Mouse (Mus musculus) splenic B cell, adult 2 months (primary cell): ENCODE results near the gene Slc35g1.

Source experiments
- DNase-seq: peaks from one replicate; pipeline ENCODE4 v3.0.0-alpha.2; 2011; ENCODE audit warnings: low read depth, low spot score
- H3K27me3 ChIP-seq: 2 replicates; pipeline ENCODE4 v1.6.1; 2012; ENCODE audit warnings: mild to moderate bottlenecking, low read length, moderate library complexity, mixed read lengths; ENCODE audit not compliant: control insufficient read depth, poor library complexity, insufficient read depth, severe bottlenecking
- H3K36me3 ChIP-seq: 2 replicates; pipeline ENCODE4 v1.6.1; 2012; ENCODE audit warnings: mild to moderate bottlenecking, low read length, moderate library complexity, mixed read lengths; ENCODE audit not compliant: control insufficient read depth, poor library complexity, insufficient read depth, severe bottlenecking

Gene Slc35g1

DNA sequence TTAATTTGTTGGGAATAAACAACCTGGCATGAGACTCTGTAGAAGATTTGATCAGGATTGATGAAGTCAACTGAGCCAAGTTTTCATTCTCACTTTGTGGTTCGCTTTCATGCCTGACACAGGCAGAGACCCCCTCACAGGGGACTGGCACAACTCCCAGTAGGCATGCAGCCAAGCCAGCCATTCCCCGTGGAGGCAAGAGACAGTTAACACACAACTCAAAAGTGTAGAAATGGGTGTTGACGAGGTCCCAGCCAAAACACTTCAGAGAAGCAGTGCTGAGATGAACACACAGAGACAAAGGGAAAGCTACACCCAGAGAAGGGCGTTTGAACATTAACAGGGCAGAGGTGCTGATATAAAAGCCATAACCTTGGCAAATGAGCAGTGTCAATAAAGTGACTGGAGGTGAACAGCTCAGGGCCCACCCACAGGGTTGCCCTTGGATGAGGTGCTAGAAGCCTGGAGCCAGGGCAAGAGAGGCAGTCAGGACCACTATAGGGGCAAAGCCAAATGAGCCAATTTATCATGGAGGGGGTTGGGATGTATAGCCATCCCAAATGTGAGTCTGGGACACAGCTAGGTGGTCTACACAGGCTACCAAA is 23.1 kb downstream of the Slc35g1 start:
- Histone ChIP-seq H3K27me3 (no peaks in the 10 kb centered on the region), H3K36me3 (no peaks in the 10 kb centered on the region)
- DNase-seq = no peak

DNA sequence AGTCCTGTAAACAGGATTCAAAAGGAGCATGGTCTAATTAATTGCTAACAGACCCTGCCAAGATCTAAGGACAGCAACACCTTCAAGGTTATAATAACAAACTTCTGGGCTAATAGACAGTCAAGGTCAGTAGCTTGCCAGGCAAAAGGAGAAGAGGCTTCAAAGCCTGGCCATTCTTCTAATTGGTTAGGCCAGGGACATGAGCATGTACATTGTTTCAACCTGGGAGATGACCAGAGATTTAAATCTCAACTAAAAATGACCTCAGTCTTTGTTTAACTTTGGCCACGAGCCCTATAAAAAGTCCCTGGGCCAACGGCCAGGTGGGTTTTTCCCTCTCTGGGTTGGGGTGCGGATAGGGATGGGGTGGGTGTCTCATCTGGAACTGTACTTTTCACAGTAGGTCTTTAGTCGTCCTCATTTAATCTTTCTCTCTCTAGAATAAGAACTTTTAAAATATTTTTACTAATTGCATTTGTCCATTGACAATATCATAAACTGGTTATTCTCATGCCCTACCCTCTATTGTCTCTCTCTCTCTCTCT is 25.0 kb downstream of the Slc35g1 start:
- no peaks in the 10 kb centered on the region for H3K27me3 ChIP-seq
- no peak for DNase-seq
- H3K36me3 ChIP-seq = no peaks in the 10 kb centered on the region

DNA sequence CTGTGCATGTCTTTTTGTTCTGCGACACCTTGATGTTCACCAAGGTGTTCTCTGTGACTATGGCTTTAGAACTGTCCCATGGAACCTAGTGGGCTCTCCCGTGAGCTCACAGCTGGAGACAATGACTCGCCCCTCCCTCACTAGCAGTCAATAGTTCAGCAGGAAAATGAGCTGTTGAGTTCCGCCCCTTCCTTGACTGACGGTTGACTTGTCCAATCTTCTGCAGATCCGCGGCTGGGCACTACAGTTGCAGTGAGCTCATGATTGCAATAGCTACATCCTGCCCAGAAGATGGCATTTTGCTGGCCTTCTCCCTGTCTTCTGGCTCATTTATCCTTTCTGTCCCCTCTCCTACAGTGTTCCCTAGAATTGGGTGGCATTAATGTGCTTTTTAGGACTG is 25.7 kb downstream of the Slc35g1 start:
- H3K27me3 ChIP-seq = no peaks in the 10 kb centered on the region
- H3K36me3 ChIP-seq = no peaks in the 10 kb centered on the region
- no peak for DNase-seq

DNA sequence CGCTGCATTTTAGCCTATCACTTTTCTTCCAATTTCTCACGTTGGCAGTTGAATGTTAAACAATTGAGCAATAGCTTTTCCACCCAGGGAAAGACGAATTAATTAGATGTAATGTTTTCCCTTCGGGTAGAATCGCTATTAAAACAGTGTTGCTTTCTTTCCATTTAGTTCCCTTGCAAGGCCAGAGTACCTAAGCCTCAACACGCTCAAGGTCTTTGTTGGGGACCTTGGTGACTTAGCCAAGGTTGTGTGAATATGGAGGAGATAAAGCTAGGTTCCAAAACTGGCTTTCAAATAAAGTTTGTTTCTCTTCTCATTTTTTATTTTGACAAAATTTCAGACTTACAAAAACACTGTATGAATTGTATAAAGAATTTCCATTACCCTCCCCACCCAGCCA is 27.1 kb downstream of the Slc35g1 start:
- no peak for DNase-seq
- no peaks in the 10 kb centered on the region for H3K36me3 ChIP-seq

DNA sequence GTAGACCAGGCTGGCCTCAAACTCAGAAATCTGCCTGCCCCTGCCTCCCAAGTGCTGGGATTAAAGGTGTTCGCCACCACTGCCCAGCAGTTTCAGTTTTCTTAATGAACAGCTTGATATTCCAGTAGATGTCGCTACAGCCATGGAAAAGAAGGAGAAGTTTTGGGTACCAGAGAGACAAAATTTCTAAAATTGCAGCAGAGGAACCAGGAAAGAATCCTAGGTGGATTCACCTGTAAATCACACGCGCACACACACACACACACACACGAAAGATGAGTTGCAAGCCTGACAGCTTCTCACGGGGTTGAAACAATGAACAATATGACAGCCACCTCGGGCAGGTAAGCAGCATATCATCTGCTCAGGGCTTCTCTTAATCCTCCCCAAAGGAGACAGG is 28.1 kb downstream of the Slc35g1 start:
- DNase-seq = no peak
- H3K27me3 ChIP-seq = no peaks in the 10 kb centered on the region
- no peaks in the 10 kb centered on the region for H3K36me3 ChIP-seq

More for the DNA sequence above, 27.1 kb downstream of the Slc35g1 start:
- H3K27me3 ChIP-seq = no peaks in the 10 kb centered on the region

DNA sequence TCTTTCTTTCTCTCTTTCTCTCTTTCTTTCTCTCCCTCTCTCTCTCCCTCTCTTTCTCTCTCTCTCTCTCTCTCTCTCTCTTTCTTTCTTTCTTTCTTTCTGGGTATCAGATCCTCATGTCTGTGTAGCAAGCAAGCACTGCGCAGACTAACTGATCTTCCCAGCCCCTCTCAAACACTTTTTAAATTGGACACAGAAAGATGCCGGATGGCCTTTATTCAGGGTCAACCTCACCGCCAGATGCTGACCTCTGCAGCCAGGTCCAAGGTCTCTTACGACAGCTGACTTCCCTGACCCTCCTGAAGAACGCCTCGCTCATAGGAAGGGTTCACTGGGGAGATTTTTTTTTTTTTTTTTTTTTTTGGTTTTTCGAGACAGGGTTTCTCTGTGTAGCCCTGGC is 28.8 kb downstream of the Slc35g1 start:
- H3K27me3 ChIP-seq = no peaks in the 10 kb centered on the region
- H3K36me3 ChIP-seq = no peaks in the 10 kb centered on the region
- DNase-seq = no peak

DNA sequence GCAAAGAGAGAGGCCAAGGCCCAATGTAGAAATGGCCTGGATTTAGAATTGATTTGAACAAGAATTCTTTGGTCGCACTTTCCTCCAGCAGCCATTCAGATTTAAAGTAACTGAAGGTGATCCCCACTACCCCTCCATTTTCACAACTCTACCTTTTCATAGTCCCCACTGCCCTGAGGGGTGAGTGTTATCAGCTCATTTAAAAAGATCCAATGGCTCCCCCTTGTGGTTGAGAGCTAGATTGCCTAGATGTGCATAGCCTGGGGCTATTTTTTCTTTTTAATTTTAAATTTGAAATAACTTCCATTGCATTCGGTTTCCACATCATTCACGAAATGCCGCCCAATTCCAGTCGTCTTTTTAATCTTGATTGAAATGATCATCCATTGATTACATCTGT is 33.5 kb downstream of the Slc35g1 start:
- DNase-seq = peak; percentile 28
- Histone ChIP-seq H3K36me3 (no peaks in the 10 kb centered on the region), H3K27me3 (no peaks in the 10 kb centered on the region)

DNA sequence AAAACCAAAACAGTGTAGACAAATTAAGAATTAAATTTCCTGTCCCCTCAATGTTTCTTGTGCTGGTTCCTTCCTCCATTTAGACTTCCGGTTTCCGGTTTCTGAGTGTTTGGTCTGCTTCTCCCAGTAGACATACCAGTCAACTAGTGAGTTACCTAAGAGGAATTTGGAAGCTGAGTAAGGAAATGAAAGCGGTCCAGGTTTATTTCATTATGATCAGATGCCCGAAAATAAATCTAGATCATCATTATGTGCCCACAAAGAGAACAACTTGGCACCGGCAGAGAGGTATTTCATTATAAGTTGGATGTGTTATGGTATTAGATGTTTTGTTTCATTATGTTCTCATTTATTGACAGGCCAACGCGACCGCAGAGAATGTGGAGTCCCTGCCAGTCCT is 34.7 kb downstream of the Slc35g1 start:
- no peak for DNase-seq
- no peaks in the 10 kb centered on the region for H3K36me3 ChIP-seq
- no peaks in the 10 kb centered on the region for H3K27me3 ChIP-seq

DNA sequence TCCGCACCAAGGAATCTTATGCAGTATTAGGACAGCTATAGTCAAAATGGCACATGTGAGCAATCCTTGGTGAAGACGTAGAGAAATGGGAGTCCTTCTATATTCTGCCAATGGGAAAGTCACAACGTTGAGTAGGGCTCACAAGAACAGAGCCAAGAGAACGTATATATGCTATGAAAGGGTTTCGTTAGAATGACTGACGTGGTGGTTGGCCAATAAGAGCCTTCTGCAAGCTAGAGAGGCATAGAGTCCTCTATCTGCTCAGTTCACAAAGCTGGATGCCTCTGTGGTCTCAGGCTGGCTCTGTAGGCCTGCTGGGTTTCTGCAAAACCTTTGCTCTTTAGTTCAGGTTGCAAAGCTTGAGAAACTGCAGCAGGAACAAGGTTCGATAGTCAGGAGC is 35.5 kb downstream of the Slc35g1 start:
- no peaks in the 10 kb centered on the region for H3K36me3 ChIP-seq
- H3K27me3 ChIP-seq = no peaks in the 10 kb centered on the region

DNA sequence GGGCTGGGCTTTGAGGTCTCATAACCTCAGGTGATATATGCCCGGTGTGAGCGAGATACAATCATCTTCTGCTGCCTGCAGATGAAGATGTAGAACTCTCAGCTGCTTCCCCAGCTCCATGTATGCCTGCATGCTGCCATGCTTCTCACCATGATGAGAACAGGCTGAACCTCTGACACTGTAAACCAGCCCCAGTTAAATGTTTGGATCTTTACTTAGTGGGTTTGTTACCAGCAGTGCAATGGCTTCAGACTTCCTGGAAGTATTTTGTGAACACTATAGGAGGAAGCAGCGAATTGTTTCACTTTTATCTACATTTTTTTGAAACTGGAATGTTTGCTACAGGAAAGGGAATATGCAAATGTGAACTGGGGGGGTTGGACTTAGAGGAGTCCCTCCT is 36.2 kb downstream of the Slc35g1 start:
- DNase-seq = no peak
- Histone ChIP-seq H3K27me3 (no peaks in the 10 kb centered on the region), H3K36me3 (no peaks in the 10 kb centered on the region)

More for the DNA sequence above, 35.5 kb downstream of the Slc35g1 start:
- no peak for DNase-seq

DNA sequence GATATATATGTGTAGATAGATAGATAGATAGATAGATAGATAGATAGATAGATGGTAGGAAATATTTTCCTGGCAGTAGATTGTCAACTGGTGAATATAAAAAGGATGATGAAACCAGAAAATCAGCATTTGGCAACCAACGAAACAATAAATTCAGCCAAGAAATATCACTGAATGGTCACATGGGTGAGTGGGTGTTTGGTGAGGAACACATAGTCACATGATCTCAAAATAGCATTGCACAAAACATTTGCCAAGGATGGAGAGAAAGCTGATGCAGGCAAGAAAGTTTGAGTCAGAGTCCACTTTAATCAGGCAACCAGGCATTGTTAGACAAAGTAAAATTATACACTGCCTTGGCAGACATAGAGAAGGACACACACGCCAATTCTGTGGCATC is 37.6 kb downstream of the Slc35g1 start:
- no peaks in the 10 kb centered on the region for H3K36me3 ChIP-seq
- DNase-seq = no peak
- H3K27me3 ChIP-seq = no peaks in the 10 kb centered on the region

DNA sequence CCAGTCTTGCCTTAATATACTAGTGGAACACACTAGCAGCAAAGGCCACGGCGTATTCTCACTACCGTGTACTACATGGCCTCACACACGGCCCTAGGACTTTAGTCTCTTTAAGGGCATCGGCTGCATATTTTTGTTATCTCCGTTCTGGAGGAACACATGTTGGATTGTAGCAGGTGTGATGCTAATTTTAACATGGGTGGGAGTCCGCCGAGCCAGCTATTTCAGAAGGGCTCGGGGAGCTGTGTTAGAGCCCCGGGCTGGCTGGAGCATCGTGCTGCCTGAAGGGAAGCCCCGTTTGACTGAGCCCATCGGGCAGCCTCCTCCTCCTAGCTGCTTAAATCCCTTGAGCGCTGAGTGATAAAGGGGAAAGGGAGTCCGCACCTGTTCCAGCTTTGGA is 39.4 kb downstream of the Slc35g1 start:
- Histone ChIP-seq H3K36me3 (no peaks in the 10 kb centered on the region), H3K27me3 (no peaks in the 10 kb centered on the region)
- DNase-seq = no peak

DNA sequence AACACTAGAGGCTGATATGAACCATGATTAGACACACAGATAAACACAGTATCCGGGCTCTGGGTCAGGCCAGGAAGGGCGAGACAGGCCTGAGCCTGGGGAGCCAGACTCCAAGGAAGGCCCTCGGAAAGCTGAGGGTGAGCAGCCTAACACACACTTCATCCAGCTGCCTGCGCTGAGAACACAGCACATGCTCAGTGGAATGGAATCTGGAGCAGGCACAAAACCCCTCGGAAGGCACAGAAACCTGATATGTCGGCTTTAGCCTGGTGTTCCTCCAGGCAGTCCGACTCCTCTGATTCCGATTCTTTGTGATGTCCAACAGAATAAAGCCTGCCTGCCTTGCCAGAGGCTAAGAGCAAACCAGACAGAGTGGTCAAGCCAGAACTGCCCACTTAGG is 46.1 kb downstream of the Slc35g1 start:
- H3K27me3 ChIP-seq = no peaks in the 10 kb centered on the region
- no peaks in the 10 kb centered on the region for H3K36me3 ChIP-seq
- no peak for DNase-seq

DNA sequence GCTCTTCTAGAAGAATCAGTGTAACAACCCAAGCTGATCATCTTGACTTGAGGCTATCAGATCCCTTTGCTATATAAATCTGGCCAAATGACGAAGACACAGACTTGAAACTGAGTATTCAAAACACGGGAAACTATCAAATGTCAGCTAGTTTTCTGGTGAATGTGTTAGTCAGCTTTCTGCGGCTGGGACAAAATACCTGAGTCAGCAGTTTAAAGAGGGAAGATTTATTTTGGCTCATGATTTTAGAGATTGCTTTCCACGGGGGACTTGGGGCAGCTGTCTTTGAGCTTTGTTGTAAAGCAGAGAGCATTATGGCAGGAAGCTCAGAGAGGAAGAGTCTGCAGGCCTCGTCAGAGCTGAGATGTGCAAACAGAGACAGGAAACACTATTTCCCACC is 50.0 kb downstream of the Slc35g1 start:
- Histone ChIP-seq H3K36me3 (no peaks in the 10 kb centered on the region), H3K27me3 (no peaks in the 10 kb centered on the region)
- DNase-seq = no peak
